Mouse (Mus musculus) kidney, postnatal 0 days (tissue): ENCODE data around the gene Il6ra. TPM values are rescaled to one million over a fixed set of nuclear protein-coding genes. Genes with fewer than 3 reads are reported as not detected.
A peak's percentile ranks its signal among the peaks of the same experiment; 100 is the strongest.
"Not testable (repeated sequence)": the region's sequence is repeated elsewhere in the genome, so short reads cannot be mapped to it uniquely, and the experiment has no call there.

Experiments
- ATAC-seq: fragments of 200-750 bp; cut with Nextera tagmentation; replicated peaks from 2 replicates; pipeline ENCODE4 v1.8.0; 2017; ENCODE audit warnings: low read depth, moderate number of reproducible peaks, moderate TSS enrichment, moderate library complexity; ENCODE audit not compliant: low FRiP score
- DNase-seq: peaks from one replicate; pipeline ENCODE4 v3.0.0-alpha.2; 2016; ENCODE audit warnings: low spot score
- H3K27ac ChIP-seq: fragments of 300-500 bp; sonication (generic); 2 replicates; pipeline ENCODE4 v1.5.1; 2014; ENCODE audit warnings: mild to moderate bottlenecking
- H3K27me3 ChIP-seq: fragments of 300-500 bp; sonication (generic); 2 replicates; pipeline ENCODE4 v1.6.1; 2014; ENCODE audit warnings: low read length, mixed read lengths; ENCODE audit not compliant: insufficient read depth
- H3K36me3 ChIP-seq: fragments of 300-500 bp; sonication (generic); 2 replicates; pipeline ENCODE4 v1.6.1; 2014; ENCODE audit warnings: low read length, mixed read lengths; ENCODE audit not compliant: insufficient read depth
- H3K4me1 ChIP-seq: fragments of 300-500 bp; sonication (generic); replicated peaks from 2 replicates; pipeline ENCODE4 v1.6.1; 2014; ENCODE audit warnings: antibody characterized with exemption, low read length, mixed read lengths; ENCODE audit not compliant: insufficient read depth
- H3K4me2 ChIP-seq: fragments of 300-500 bp; sonication (generic); 2 replicates; pipeline ENCODE4 v1.6.1; 2014; ENCODE audit warnings: mild to moderate bottlenecking, low read length, moderate library complexity, mixed read lengths
- H3K4me3 ChIP-seq: fragments of 300-500 bp; sonication (generic); replicated peaks from 2 replicates; pipeline ENCODE4 v1.5.1; 2014; ENCODE audit warnings: low read depth, low read length
- H3K9ac ChIP-seq: fragments of 300-500 bp; sonication (generic); 2 replicates; pipeline ENCODE4 v1.6.1; 2014; ENCODE audit warnings: low read depth, low read length
- H3K9me3 ChIP-seq: fragments of 300-500 bp; sonication (generic); replicated peaks from 2 replicates; pipeline ENCODE4 v1.6.1; 2016; ENCODE audit warnings: low read length, inconsistent platforms, mixed read lengths
- CTCF ChIP-seq: IDR thresholded peaks from 2 replicates; pipeline ENCODE4 v1.5.1; 2016; ENCODE audit warnings: antibody characterized with exemption, low read depth, mild to moderate bottlenecking, moderate library complexity
- WGBS: fragments of 180-500 bp; shearing (Covaris S2); extraction: QIAGEN DNeasy Blood & Tissue Kit; methylation state at CpG from one replicate; pipeline ENCODE4 v1.1.7; 2014; 5-methylcytosine and 5-hydroxymethylcytosine counted together
- polyA plus RNA-seq: library from polyadenylated mRNA; unstranded; fragments of >200 nt; fragmentation: Nextera tagmentation; extraction: Ambion mirVana; gene quantifications from 2 replicates; pipeline ENCODE4 v1.2.1, GENCODE M21; 2015

Gene Il6ra
- polyA plus RNA-seq, 1 experiment from 2014 or later: 1.7 TPM

- H3K27ac ChIP-seq: 0 out of 2 replicates have a peak overlapping the region, but pooled peaks have one; percentile 25
- ATAC-seq (no peak), DNase-seq (no peak)
- TF ChIP-seq CTCF: no peak
- no peaks in the 10 kb centered on the region for H3K36me3 ChIP-seq
- no peak overlapping the region for H3K9ac ChIP-seq
- no peak overlapping the region for H3K4me2 ChIP-seq
- H3K27me3 ChIP-seq: no peaks in the 10 kb centered on the region
- WGBS: 37% methylated on average over 9 of the region's 9 CpGs
- no peaks in the 10 kb centered on the region; the same call in 1 of the 2 replicates for H3K9me3 ChIP-seq
- peaks cover 27% of the 10 kb centered on the region for H3K4me1 ChIP-seq
- no peak overlapping the region for H3K4me3 ChIP-seq
Observed at GRCm38 (mm10) chr3:89868956-89869355, 44.0 kb downstream of the Il6ra start.

- 8% methylated on average over 7 of the region's 7 CpGs for WGBS
- Histone ChIP-seq H3K4me3 (no peak overlapping the region), H3K27ac (0 out of 2 replicates have a peak overlapping the region, but pooled peaks have one; percentile 25), H3K9me3 (no peaks in the 10 kb centered on the region; the same call in 1 of the 2 replicates), H3K36me3 (no peaks in the 10 kb centered on the region), H3K9ac (no peak overlapping the region), H3K4me2 (no peak overlapping the region), H3K27me3 (no peaks in the 10 kb centered on the region), H3K4me1 (peaks cover 27% of the 10 kb centered on the region)
- ATAC-seq: peak; percentile 25; the same call in 1 of the 2 replicates
- no peak for TF ChIP-seq CTCF
- DNase-seq: peak; percentile 78
Observed at GRCm38 (mm10) chr3:89868357-89868756, 44.6 kb downstream of the Il6ra start.

- ATAC-seq: no peak
- Histone ChIP-seq H3K9me3 (no peaks in the 10 kb centered on the region; the same call in 1 of the 2 replicates), H3K4me3 (no peak overlapping the region), H3K9ac (no peak overlapping the region), H3K27ac (no peak overlapping the region), H3K27me3 (no peaks in the 10 kb centered on the region), H3K4me2 (no peak overlapping the region), H3K36me3 (no peaks in the 10 kb centered on the region), H3K4me1 (peaks cover 27% of the 10 kb centered on the region)
- no peak for TF ChIP-seq CTCF
- DNase-seq: no peak
- WGBS: 60% methylated on average over 4 of the region's 4 CpGs
Observed at GRCm38 (mm10) chr3:89867651-89868050, 45.3 kb downstream of the Il6ra start.

GRCm38 (mm10) chr3:89865764-89866163, 47.2 kb downstream of the Il6ra start:
- WGBS: 88% methylated on average over 4 of the region's 4 CpGs
- no peak for ATAC-seq
- H3K27ac ChIP-seq: no peak overlapping the region

GRCm38 (mm10) chr3:89865020-89865419, 48.0 kb downstream of the Il6ra start:
- no peak overlapping the region for H3K27ac ChIP-seq
- H3K4me2 ChIP-seq: no peak overlapping the region
- H3K9me3 ChIP-seq: no peaks in the 10 kb centered on the region
- DNase-seq (no peak), ATAC-seq (no peak)
- WGBS: 73% methylated on average over 6 of the region's 6 CpGs
- TF ChIP-seq CTCF: no peak
- no peaks in the 10 kb centered on the region for H3K27me3 ChIP-seq
- peaks cover 19% of the 10 kb centered on the region; the same call in 1 of the 2 replicates for H3K4me1 ChIP-seq
- H3K9ac ChIP-seq: no peak overlapping the region
- H3K4me3 ChIP-seq: no peak overlapping the region
- H3K36me3 ChIP-seq: no peaks in the 10 kb centered on the region

More at GRCm38 (mm10) chr3:89865764-89866163, 47.2 kb downstream of the Il6ra start:
- TF ChIP-seq CTCF: no peak
- Histone ChIP-seq H3K36me3 (no peaks in the 10 kb centered on the region), H3K4me1 (peaks cover 21% of the 10 kb centered on the region), H3K4me3 (no peak overlapping the region), H3K27me3 (no peaks in the 10 kb centered on the region), H3K4me2 (no peak overlapping the region), H3K9ac (no peak overlapping the region), H3K9me3 (no peaks in the 10 kb centered on the region)
- no peak for DNase-seq

- Histone ChIP-seq H3K9ac (no peak overlapping the region), H3K4me3 (no peak overlapping the region), H3K4me2 (no peak overlapping the region), H3K36me3 (no peaks in the 10 kb centered on the region), H3K27me3 (no peaks in the 10 kb centered on the region), H3K27ac (peak overlapping the region; percentile 3), H3K9me3 (no peaks in the 10 kb centered on the region), H3K4me1 (peaks cover 10% of the 10 kb centered on the region; the same call in 1 of the 2 replicates)
- ATAC-seq: no peak
- WGBS: 61% methylated on average over 9 of the region's 9 CpGs
- peak; percentile 50 for TF ChIP-seq CTCF
- peak; percentile 73 for DNase-seq
Observed at GRCm38 (mm10) chr3:89863716-89864509, 49.1 kb downstream of the Il6ra start.

- H3K4me3 ChIP-seq, H3K4me1 ChIP-seq, DNase-seq, ATAC-seq, H3K27me3 ChIP-seq, H3K9ac ChIP-seq, H3K27ac ChIP-seq, H3K9me3 ChIP-seq, H3K4me2 ChIP-seq, H3K36me3 ChIP-seq: not testable (repeated sequence)
- 81% methylated on average over 3 of the region's 3 CpGs for WGBS
Observed at GRCm38 (mm10) chr3:89863276-89863675, 49.7 kb downstream of the Il6ra start.
